Mouse (Mus musculus) MEL (cell line): ENCODE measurements around the gene Smarca2. TPM values are rescaled to one million over a fixed set of nuclear protein-coding genes. Genes with fewer than 3 reads are reported as not detected.

Experiments used
- DNase-seq: peaks from one replicate; pipeline ENCODE4 v3.0.0; 2011; ENCODE audit warnings: low read depth, low spot score
- H3K27ac ChIP-seq: 2 replicates; pipeline ENCODE4 v1.5.1; 2012; ENCODE audit warnings: low read depth, mild to moderate bottlenecking, control low read depth, low read length, moderate library complexity; ENCODE audit not compliant: control insufficient read depth
- H3K27me3 ChIP-seq, 2 experiments: fragments of 150-350 bp in 1 of 2; sonication (generic) in 1 of 2; 2 replicates each; pipeline ENCODE4 v1.6.1; 2012; ENCODE audit warnings: low read length in 2 of 2, mild to moderate bottlenecking in 2 of 2, improper control_type of control experiment in 1 of 2, moderate library complexity in 1 of 2; ENCODE audit not compliant: insufficient read depth in 2 of 2, control insufficient read depth in 1 of 2
- H3K36me3 ChIP-seq, 2 experiments: 2 replicates each; pipeline ENCODE4 v1.6.1; 2012 to 2014; ENCODE audit warnings: low read length in 2 of 2, improper control_type of control experiment in 1 of 2, inconsistent platforms in 1 of 2, mild to moderate bottlenecking in 1 of 2; ENCODE audit not compliant: insufficient read depth in 2 of 2, control insufficient read depth in 1 of 2
- H3K4me1 ChIP-seq, 2 experiments: fragments of 150-350 bp in 1 of 2; sonication (generic) in 1 of 2; 2 replicates each; pipeline ENCODE4 v1.6.1; 2012; ENCODE audit warnings: low read length in 2 of 2, improper control_type of control experiment in 1 of 2, mild to moderate bottlenecking in 1 of 2; ENCODE audit not compliant: insufficient read depth in 2 of 2, control insufficient read depth in 1 of 2
- H3K4me3 ChIP-seq, 2 experiments: fragments of 150-350 bp in 1 of 2; sonication (generic) in 1 of 2; 2 replicates each; pipeline ENCODE4 v1.5.1; 2012; ENCODE audit warnings: low read depth in 2 of 2, low read length in 2 of 2, mild to moderate bottlenecking in 2 of 2, moderate library complexity in 2 of 2, control low read depth in 1 of 2, improper control_type of control experiment in 1 of 2; ENCODE audit not compliant: control insufficient read depth in 1 of 2, insufficient read depth in 1 of 2
- H3K79me2 ChIP-seq: 2 replicates; pipeline ENCODE4 v1.6.1; 2012; ENCODE audit warnings: mild to moderate bottlenecking, low read length, moderate library complexity; ENCODE audit not compliant: control insufficient read depth, poor library complexity, insufficient read depth
- H3K9ac ChIP-seq: 2 replicates; pipeline ENCODE4 v1.6.1; 2012; ENCODE audit warnings: low read depth, mild to moderate bottlenecking, control low read depth, low read length, moderate library complexity; ENCODE audit not compliant: control insufficient read depth, poor library complexity, severe bottlenecking
- H3K9me3 ChIP-seq: fragments of 150-350 bp; sonication (generic); replicated peaks from 2 replicates; pipeline ENCODE4 v1.6.1; 2012; ENCODE audit warnings: mild to moderate bottlenecking, low read length, improper control_type of control experiment, moderate library complexity; ENCODE audit not compliant: insufficient read depth
- BHLHE40 ChIP-seq: IDR thresholded peaks from 2 replicates; pipeline ENCODE4 v1.6.1; 2012; ENCODE audit warnings: low read depth, mild to moderate bottlenecking, inconsistent platforms, low read length, improper control_type of control experiment, borderline replicate concordance
- CHD2 ChIP-seq: IDR thresholded peaks from 2 replicates; pipeline ENCODE4 v1.6.1; 2011; ENCODE audit warnings: low read length, improper control_type of control experiment
- CTCF ChIP-seq, 3 experiments: IDR thresholded peaks in 2 of 3; conservative IDR thresholded peaks in 1 of 3; 2 replicates each; pipeline ENCODE4 v1.5.1; 2011 to 2012; ENCODE audit warnings: low read length in 3 of 3, low read depth in 2 of 3, mild to moderate bottlenecking in 2 of 3, improper control_type of control experiment in 1 of 3, inconsistent platforms in 1 of 3, mixed read lengths in 1 of 3, moderate library complexity in 1 of 3; ENCODE audit not compliant: control insufficient read depth in 1 of 3, insufficient read depth in 1 of 3, poor library complexity in 1 of 3, severe bottlenecking in 1 of 3
- ELF1 ChIP-seq: IDR thresholded peaks from 2 replicates; pipeline ENCODE4 v1.6.1; 2014; ENCODE audit warnings: low read depth, mild to moderate bottlenecking, inconsistent platforms, low read length, improper control_type of control experiment, moderate library complexity
- GATA1 ChIP-seq: IDR thresholded peaks from 2 replicates; pipeline ENCODE4 v1.6.1; 2011; ENCODE audit warnings: low read depth, low read length, improper control_type of control experiment
- HCFC1 ChIP-seq: IDR thresholded peaks from 2 replicates; pipeline ENCODE4 v1.6.1; 2012; ENCODE audit warnings: low read depth, mild to moderate bottlenecking, inconsistent platforms, low read length, improper control_type of control experiment, moderate library complexity
- JUND ChIP-seq: IDR thresholded peaks from 2 replicates; pipeline ENCODE4 v1.6.1; 2011; ENCODE audit warnings: low read depth, mild to moderate bottlenecking, improper control_type of control experiment, low read length
- MAX ChIP-seq: IDR thresholded peaks from 2 replicates; pipeline ENCODE4 v1.6.1; 2011; ENCODE audit warnings: low read length, improper control_type of control experiment
- MAZ ChIP-seq: IDR thresholded peaks from 2 replicates; pipeline ENCODE4 v1.6.1; 2012; ENCODE audit warnings: low read depth, mild to moderate bottlenecking, inconsistent platforms, low read length, improper control_type of control experiment
- MYB ChIP-seq: IDR thresholded peaks from 2 replicates; pipeline ENCODE4 v1.6.1; 2011; ENCODE audit warnings: mild to moderate bottlenecking, low read depth, low read length, improper control_type of control experiment
- NELFE ChIP-seq: IDR thresholded peaks from 2 replicates; pipeline ENCODE4 v1.6.1; 2011; ENCODE audit warnings: low read depth, low read length, improper control_type of control experiment
- POLR2AphosphoS5 ChIP-seq: IDR thresholded peaks from 2 replicates; pipeline ENCODE4 v1.6.1; 2012; ENCODE audit warnings: low read depth, borderline replicate concordance, mild to moderate bottlenecking, inconsistent platforms, low read length, moderate library complexity, mixed read lengths
- RCOR1 ChIP-seq: IDR thresholded peaks from 2 replicates; pipeline ENCODE4 v1.6.1; 2012; ENCODE audit warnings: low read depth, mild to moderate bottlenecking, inconsistent platforms, low read length, improper control_type of control experiment
- SMC3 ChIP-seq: IDR thresholded peaks from 2 replicates; pipeline ENCODE4 v1.6.1; 2011; ENCODE audit warnings: low read depth, low read length, improper control_type of control experiment
- TAL1 ChIP-seq: IDR thresholded peaks from 2 replicates; pipeline ENCODE4 v1.6.1; 2012; ENCODE audit warnings: mild to moderate bottlenecking, inconsistent platforms, low read length, moderate library complexity, mixed read lengths
- TBP ChIP-seq: IDR thresholded peaks from 2 replicates; pipeline ENCODE4 v1.8.0; 2011; ENCODE audit warnings: low read depth, low read length, improper control_type of control experiment
- TCF12 ChIP-seq: IDR thresholded peaks from 2 replicates; pipeline ENCODE4 v1.6.1; 2014; ENCODE audit warnings: low read depth, mild to moderate bottlenecking, inconsistent platforms, low read length, improper control_type of control experiment, moderate library complexity
- USF1 ChIP-seq: IDR thresholded peaks from 2 replicates; pipeline ENCODE4 v1.6.1; 2014; ENCODE audit warnings: low read depth, mild to moderate bottlenecking, inconsistent platforms, low read length, improper control_type of control experiment, moderate library complexity
- USF2 ChIP-seq, 2 experiments: IDR thresholded peaks; 2 replicates each; pipeline ENCODE4 v1.6.1; 2011 to 2012; ENCODE audit warnings: improper control_type of control experiment in 2 of 2, low read length in 2 of 2, borderline replicate concordance in 1 of 2, inconsistent platforms in 1 of 2, low read depth in 1 of 2, mild to moderate bottlenecking in 1 of 2; ENCODE audit not compliant: insufficient read depth in 1 of 2
- ZC3H11A ChIP-seq: IDR thresholded peaks from 2 replicates; pipeline ENCODE4 v1.6.1; 2012; ENCODE audit warnings: low read depth, mild to moderate bottlenecking, inconsistent platforms, low read length, improper control_type of control experiment
- ZKSCAN1 ChIP-seq: IDR thresholded peaks from 2 replicates; pipeline ENCODE4 v1.6.1; 2012; ENCODE audit warnings: low read depth, mild to moderate bottlenecking, inconsistent platforms, low read length, improper control_type of control experiment, moderate library complexity
- ZMIZ1 ChIP-seq: IDR thresholded peaks from 2 replicates; pipeline ENCODE4 v1.6.1; 2012; ENCODE audit warnings: low read depth, mild to moderate bottlenecking, inconsistent platforms, low read length, improper control_type of control experiment, moderate library complexity
- ZNF384 ChIP-seq: IDR thresholded peaks from 2 replicates; pipeline ENCODE4 v1.6.1; 2012; ENCODE audit warnings: low read depth, mild to moderate bottlenecking, inconsistent platforms, low read length, improper control_type of control experiment
- polyA plus RNA-seq, 2 experiments: library from polyadenylated mRNA; stranded (reverse) in 1 of 2; unstranded in 1 of 2; fragments of >175 nt in 1 of 2; fragments of >200 nt in 1 of 2; gene quantifications; 2 replicates each; pipeline versions ENCODE4 v1.2.1 to v1.2.4; 2012; ENCODE audit warnings: low replicate concordance in 2 of 2, low read depth in 1 of 2; ENCODE audit not compliant: insufficient read length in 2 of 2, insufficient read depth in 1 of 2, missing spikeins in 1 of 2
- total RNA-seq: library from RNA; depleted of rRNA; stranded (reverse); fragments of 300-350 nt; gene quantifications from 2 replicates; pipeline ENCODE4 v1.2.3, GENCODE M21; 2012

The Smarca2 gene
- total and polyA plus RNA-seq, 3 experiments: 6.6 to 23.2 TPM; not detected in 1

DNA sequence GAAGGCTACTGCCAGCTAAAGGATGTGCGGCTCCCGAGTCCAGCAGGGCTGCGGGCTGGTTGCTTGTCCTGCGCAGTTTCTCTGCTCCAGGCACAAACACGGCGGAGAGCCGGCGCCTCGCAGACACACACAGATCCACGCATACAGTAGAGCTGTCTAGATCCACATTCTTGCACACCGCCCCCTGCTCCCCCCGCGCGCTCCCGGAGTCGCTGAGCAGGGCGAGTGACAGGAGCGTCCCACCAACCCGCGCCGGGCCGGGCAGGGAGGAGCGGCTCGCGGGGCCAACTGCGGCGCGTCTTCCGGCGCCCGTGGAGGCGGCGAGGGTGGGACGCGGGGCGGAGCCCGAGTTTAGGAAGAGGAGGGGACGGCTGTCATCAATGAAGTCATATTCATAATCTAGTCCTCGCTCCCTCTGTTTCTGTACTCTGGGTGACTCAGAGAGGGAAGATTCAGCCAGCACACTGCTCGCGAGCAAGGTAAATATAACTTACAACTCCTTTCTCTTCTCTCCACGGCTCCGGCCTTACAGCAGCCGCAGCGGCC, at the start of gene Smarca2 (continued):
- TF ChIP-seq ZKSCAN1 (no peak), POLR2AphosphoS5 (no peak), CHD2 (no peak), MYB (no peak)

DNA sequence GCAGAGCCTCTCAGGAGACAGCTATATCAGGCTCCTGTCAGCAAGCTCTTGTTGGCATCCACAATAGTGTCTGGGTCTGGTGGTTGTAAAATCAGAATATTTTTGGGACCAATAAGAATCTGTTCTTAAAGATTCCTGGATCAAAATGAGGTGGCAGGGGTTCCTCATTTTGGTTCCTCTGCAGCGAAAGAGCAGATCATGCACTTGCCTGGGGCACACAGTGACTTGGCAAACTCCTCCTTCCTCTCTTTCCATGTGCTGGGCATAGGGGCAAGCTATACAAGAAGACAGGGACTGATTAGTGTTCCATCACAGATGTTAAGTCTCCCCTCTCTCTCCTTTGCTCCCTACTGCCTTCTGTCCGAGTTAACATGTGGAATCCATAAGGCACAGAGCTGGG, 40.0 kb upstream of the Smarca2 start:
- no peaks in the 10 kb centered on the region for H3K27me3 ChIP-seq
- no peak overlapping the region for H3K27ac ChIP-seq
- no peak for DNase-seq
- H3K4me3 ChIP-seq: no peak overlapping the region
- no peaks in the 10 kb centered on the region for H3K9me3 ChIP-seq
- TF ChIP-seq TAL1 (no peak), CTCF (IDR thresholded peaks at IDR 0.05 in 2 of 3, conservative IDR thresholded peaks at IDR 0.05 in 1 of 3; ENCODE audit: control insufficient read depth in 1 of 3, insufficient read depth in 1 of 3, low read depth in 2 of 3, low read length in 3 of 3, poor library complexity in 1 of 3, severe bottlenecking in 1 of 3) (no peak), SMC3 (no peak), BHLHE40 (no peak), RCOR1 (no peak), TCF12 (no peak), POLR2AphosphoS5 (no peak), HCFC1 (no peak), ZNF384 (no peak), USF1 (no peak), NELFE (no peak), ELF1 (no peak), JUND (no peak), ZC3H11A (no peak), ZMIZ1 (no peak), USF2 (IDR thresholded peaks at IDR 0.05; ENCODE audit: borderline replicate concordance in 1 of 2, insufficient read depth in 1 of 2, low read depth in 1 of 2, low read length in 2 of 2) (no peak), MAX (no peak), MAZ (no peak), GATA1 (no peak), TBP (no peak)
- no peaks in the 10 kb centered on the region for H3K36me3 ChIP-seq
- H3K9ac ChIP-seq: no peak overlapping the region
- no peaks in the 10 kb centered on the region for H3K4me1 ChIP-seq
- H3K79me2 ChIP-seq: no peaks in the 10 kb centered on the region
